Mouse (Mus musculus) embryonic facial prominence, embryonic 10.5 days (tissue): ENCODE measurements around the gene Scin. TPM values are rescaled to one million over a fixed set of nuclear protein-coding genes. Genes with fewer than 3 reads are reported as not detected.

ENCODE experiments used
- DNase-seq: peaks from one replicate; pipeline ENCODE4 v3.0.0-alpha.2; 2017; ENCODE audit warnings: low spot score
- H3K27ac ChIP-seq: fragments of 300-500 bp; sonication (generic); replicated peaks from 2 replicates; pipeline ENCODE4 v1.5.1; 2016; ENCODE audit warnings: mild to moderate bottlenecking
- H3K27me3 ChIP-seq: fragments of 300-500 bp; sonication (generic); replicated peaks from 2 replicates; pipeline ENCODE4 v1.6.1; 2016; ENCODE audit warnings: low read depth, mild to moderate bottlenecking; ENCODE audit not compliant: poor library complexity, severe bottlenecking
- H3K36me3 ChIP-seq: fragments of 300-500 bp; sonication (generic); replicated peaks from 2 replicates; pipeline ENCODE4 v1.6.1; 2016; ENCODE audit warnings: mild to moderate bottlenecking, moderate library complexity
- H3K4me1 ChIP-seq: fragments of 300-500 bp; sonication (generic); 2 replicates; pipeline ENCODE4 v1.6.1; 2016
- H3K4me3 ChIP-seq: fragments of 300-500 bp; sonication (generic); 2 replicates; pipeline ENCODE4 v1.5.1; 2016; ENCODE audit warnings: mild to moderate bottlenecking, moderate library complexity
- H3K9me3 ChIP-seq: fragments of 300-500 bp; sonication (generic); 2 replicates; pipeline ENCODE4 v1.6.1; 2016; ENCODE audit warnings: mild to moderate bottlenecking
- WGBS: fragments of 180-500 bp; shearing (Covaris S2); methylation state at CpG from one replicate; pipeline ENCODE4 v1.1.7; 2016; 5-methylcytosine and 5-hydroxymethylcytosine counted together
- polyA plus RNA-seq: library from polyadenylated mRNA; unstranded; fragments of >200 nt; fragmentation: Nextera tagmentation; extraction: Ambion mirVana; gene quantifications from 2 replicates; pipeline ENCODE4 v1.2.1, GENCODE M21; 2016

The Scin gene
- polyA plus RNA-seq, 1 experiment from 2014 or later = not detected

DNA sequence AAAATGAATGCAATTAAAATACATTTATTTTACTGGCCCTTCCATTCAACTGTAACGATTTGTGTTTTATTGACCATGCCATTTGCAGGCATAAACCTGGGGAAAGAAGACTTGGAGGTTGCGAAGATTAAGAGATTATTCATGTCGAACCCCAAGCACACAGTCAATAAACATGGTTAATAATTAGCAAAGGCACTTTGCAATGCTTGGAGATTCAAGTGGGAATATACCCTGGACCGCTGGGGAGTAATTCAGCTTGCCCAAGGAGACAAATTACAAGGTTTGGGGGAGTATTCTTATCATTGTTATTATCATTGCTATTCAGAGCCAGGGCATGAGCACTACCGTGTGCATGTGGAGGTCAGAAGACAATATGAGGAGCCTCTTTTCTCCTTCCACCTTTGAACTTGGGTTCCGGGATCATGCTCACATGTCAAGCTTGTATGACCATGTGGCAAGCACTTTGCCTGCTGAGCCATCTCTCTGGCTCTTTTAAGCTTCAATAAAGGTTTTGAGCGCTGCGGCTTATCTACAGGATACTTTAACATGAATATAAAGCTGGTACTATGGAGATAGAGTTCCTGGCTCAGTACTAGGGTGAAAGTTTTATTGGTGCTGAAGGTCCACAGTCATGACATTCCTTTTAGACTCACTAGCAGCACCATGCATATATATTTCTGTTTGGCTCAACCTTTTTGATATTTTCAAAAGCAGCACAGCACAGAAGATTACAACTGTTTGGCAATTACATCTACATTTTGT, 5.6 kb upstream of the Scin start:
- WGBS = 91% methylated on average over 8 of the region's 8 CpGs
- no peak overlapping the region for H3K4me3 ChIP-seq
- no peaks in the 10 kb centered on the region for H3K36me3 ChIP-seq
- H3K4me1 ChIP-seq = no peaks in the 10 kb centered on the region
- H3K27me3 ChIP-seq = peaks cover 5% of the 10 kb centered on the region
- DNase-seq = no peak
- no peaks in the 10 kb centered on the region for H3K9me3 ChIP-seq
- no peak overlapping the region for H3K27ac ChIP-seq

DNA sequence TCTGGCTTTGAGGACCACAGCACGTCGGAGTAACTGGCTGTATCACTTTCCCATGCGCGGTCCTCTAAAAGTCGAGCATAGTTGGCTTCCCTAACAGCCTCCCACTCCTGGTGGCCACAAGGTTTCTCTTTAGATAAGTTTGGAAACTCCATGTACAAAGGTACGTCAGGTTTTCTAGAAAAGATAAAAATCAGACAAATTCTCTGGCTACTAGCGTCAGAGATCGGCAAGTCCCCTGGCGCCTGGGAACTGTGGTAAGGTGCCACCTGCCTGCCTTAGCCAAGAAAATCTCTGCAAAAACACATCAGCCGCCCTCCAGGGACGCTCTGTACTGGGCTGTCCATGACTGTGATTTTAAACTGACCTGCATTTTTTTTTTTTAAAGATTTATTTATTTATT, 501 bp upstream of the Scin start:
- H3K4me3 ChIP-seq = peak overlapping the region; percentile 58
- peaks cover 43% of the 10 kb centered on the region for H3K27me3 ChIP-seq

DNA sequence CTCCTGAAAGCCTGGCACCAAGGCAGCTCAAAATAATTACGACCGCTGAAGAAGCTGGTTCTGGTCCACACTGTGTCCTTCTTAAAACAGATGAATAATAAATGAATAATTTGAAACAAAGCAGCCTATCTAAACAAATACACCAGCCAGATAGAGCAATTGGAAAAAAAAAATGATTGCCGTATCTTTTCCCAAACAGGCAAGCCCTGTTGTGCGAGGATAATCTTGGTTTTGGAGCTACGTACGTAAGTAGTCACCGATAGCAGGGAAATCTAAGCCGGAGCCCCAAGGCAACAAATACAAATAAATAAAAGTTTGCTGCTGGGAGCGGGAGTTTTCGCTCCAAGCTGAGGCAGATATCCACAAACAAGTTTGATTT, 845 bp downstream of the Scin start:
- Histone ChIP-seq H3K4me1 (peaks cover 12% of the 10 kb centered on the region), H3K27ac (no peak overlapping the region), H3K36me3 (no peaks in the 10 kb centered on the region), H3K9me3 (no peaks in the 10 kb centered on the region), H3K27me3 (peaks cover 43% of the 10 kb centered on the region), H3K4me3 (peak overlapping the region; percentile 58)
- WGBS = 11% methylated on average over 10 of the region's 10 CpGs
- DNase-seq = no peak

More for the DNA sequence above, 501 bp upstream of the Scin start:
- DNase-seq = peak; percentile 10
- WGBS = 48% methylated on average over 11 of the region's 11 CpGs
- peaks cover 12% of the 10 kb centered on the region for H3K4me1 ChIP-seq
- no peak overlapping the region for H3K27ac ChIP-seq
- H3K36me3 ChIP-seq = no peaks in the 10 kb centered on the region
- no peaks in the 10 kb centered on the region for H3K9me3 ChIP-seq

DNA sequence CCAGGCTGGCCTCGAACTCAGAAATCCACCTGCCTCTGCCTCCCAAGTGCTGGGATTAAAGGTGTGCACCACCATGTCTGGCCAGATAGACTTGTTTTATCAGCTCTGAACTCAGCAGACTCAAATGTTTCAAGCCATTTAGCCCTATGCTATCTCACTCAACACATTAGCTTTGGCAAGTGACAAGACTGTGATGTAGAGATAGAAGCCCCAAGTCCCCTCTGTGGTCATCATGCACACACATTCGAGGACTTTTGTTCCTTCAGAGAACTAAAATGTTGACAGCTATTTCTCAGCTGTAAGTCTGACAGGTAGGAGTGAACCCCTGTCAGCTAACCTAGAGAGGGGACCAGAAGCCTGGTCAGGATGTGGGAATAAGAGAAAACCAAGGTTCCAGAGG, 15.2 kb downstream of the Scin start:
- 81% methylated on average over 2 of the region's 2 CpGs for WGBS
- H3K36me3 ChIP-seq = no peaks in the 10 kb centered on the region
- H3K27ac ChIP-seq = no peak overlapping the region
- H3K4me3 ChIP-seq = no peak overlapping the region
- no peaks in the 10 kb centered on the region for H3K9me3 ChIP-seq
- DNase-seq = no peak
- no peaks in the 10 kb centered on the region for H3K27me3 ChIP-seq
- H3K4me1 ChIP-seq = no peaks in the 10 kb centered on the region

DNA sequence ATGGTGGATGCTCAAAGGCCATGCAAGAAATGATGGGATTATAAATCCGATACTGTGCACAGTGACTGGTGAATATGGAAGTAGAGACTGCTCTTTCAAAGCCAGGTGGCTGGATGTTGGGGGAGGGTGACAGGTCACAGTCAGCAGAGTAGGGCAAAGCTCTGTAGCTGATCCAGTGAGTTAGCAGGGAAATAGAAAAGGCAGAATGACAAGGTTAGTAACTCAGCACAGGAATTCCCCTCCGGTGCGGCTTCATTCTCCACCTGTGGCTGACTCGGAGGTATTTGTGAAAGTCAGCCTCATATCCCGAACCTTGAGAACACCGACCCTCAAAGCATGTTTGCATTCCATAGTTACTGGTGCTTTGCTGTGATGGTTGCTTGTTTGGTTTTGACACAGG, 17.0 kb downstream of the Scin start:
- WGBS = 92% methylated on average over 6 of the region's 6 CpGs
- DNase-seq = no peak
- no peak overlapping the region for H3K4me3 ChIP-seq
- no peaks in the 10 kb centered on the region for H3K27me3 ChIP-seq
- H3K36me3 ChIP-seq = no peaks in the 10 kb centered on the region
- H3K4me1 ChIP-seq = no peaks in the 10 kb centered on the region
- no peaks in the 10 kb centered on the region for H3K9me3 ChIP-seq
- no peak overlapping the region for H3K27ac ChIP-seq

DNA sequence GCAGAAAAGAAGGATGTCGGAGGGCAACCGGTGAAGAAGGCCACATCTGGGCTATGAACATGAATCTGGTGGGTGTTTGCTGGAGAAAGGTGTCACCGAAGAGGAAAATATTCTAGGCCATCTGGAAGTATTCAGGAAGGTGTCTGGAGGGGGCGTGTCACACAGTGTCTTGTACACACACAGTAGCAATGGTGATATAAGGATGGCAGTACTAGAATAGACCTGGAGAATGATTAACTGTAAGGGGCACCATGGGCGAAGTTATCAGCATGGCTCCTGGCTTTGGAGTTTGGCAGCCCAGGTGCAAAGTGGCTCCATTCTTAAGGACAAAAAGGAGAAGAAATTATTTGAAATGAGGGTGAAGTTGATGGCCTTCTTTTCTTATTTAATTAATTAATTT, 17.8 kb downstream of the Scin start:
- H3K36me3 ChIP-seq = no peaks in the 10 kb centered on the region
- DNase-seq = no peak
- H3K27ac ChIP-seq = no peak overlapping the region
- H3K4me1 ChIP-seq = no peaks in the 10 kb centered on the region
- no peaks in the 10 kb centered on the region for H3K27me3 ChIP-seq
- WGBS = 84% methylated on average over 5 of the region's 5 CpGs
- H3K4me3 ChIP-seq = no peak overlapping the region
- H3K9me3 ChIP-seq = no peaks in the 10 kb centered on the region

DNA sequence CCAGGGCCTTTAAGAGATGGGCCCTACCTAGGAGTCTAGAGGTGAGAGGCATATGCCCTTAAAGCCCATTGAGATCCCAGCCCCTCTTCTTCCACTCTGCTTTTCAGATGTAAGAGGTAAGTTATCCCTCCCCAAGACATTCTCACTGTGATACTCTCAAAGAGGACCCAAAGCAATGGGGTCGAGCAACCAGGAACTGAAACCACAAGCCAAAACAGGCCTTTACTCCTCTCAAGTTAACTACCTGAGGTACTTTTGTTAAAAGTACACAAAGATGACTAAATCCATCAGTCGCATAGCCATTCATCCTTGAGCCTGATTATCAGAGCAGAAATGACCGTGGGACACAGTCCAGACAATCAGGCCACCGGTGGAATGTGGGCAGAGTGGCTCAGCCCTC, 19.1 kb downstream of the Scin start:
- Histone ChIP-seq H3K36me3 (no peaks in the 10 kb centered on the region), H3K4me1 (no peaks in the 10 kb centered on the region), H3K27ac (no peak overlapping the region), H3K9me3 (no peaks in the 10 kb centered on the region), H3K4me3 (no peak overlapping the region), H3K27me3 (no peaks in the 10 kb centered on the region)
- WGBS = 90% methylated on average over 4 of the region's 4 CpGs
- DNase-seq = no peak

DNA sequence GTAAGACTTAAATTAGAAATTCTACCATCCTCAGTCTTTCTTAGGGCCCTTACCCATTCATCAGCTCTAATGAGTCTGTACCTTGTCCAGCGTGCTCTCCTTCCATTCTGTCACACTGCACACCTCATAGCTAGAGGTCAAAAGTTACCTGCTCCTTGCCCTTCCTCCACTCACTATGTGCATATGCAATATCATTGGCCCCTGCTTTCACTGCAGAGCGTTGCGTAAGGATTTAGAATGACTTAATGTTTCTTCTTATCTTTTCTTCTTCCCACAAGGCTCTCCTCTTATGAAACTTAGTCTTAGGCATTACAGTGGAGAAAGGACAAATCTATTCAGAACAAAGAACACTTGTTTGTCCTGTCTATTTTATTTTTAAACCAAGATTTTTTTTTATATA, 20.0 kb downstream of the Scin start:
- no peak for DNase-seq
- Histone ChIP-seq H3K4me1 (no peaks in the 10 kb centered on the region), H3K27me3 (no peaks in the 10 kb centered on the region), H3K4me3 (no peak overlapping the region), H3K9me3 (no peaks in the 10 kb centered on the region), H3K36me3 (no peaks in the 10 kb centered on the region), H3K27ac (no peak overlapping the region)
- WGBS = 85% methylated on average over 3 of the region's 3 CpGs

DNA sequence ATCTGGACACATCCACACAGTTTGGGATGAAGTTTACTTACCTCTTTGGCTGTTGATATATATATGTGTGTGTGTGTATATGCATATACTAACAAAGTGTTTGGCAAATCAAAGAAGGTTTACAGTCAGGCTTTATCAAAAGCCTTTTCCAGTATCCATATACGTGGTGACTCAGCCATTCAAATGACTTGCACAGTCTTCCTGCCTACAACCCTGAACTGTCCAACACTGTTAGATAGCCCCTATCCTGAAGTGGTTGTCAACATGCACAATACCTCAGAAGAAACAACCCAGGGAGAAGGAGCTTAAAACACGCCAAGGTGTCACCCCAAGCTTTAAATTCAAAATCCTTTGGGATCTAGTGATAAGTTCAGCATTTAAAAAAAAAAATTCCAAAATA, 20.4 kb downstream of the Scin start:
- 81% methylated on average over 2 of the region's 2 CpGs for WGBS
- H3K4me1 ChIP-seq = no peaks in the 10 kb centered on the region
- no peak overlapping the region for H3K27ac ChIP-seq
- no peaks in the 10 kb centered on the region for H3K9me3 ChIP-seq
- H3K4me3 ChIP-seq = no peak overlapping the region
- H3K36me3 ChIP-seq = no peaks in the 10 kb centered on the region
- no peak for DNase-seq
- no peaks in the 10 kb centered on the region for H3K27me3 ChIP-seq

DNA sequence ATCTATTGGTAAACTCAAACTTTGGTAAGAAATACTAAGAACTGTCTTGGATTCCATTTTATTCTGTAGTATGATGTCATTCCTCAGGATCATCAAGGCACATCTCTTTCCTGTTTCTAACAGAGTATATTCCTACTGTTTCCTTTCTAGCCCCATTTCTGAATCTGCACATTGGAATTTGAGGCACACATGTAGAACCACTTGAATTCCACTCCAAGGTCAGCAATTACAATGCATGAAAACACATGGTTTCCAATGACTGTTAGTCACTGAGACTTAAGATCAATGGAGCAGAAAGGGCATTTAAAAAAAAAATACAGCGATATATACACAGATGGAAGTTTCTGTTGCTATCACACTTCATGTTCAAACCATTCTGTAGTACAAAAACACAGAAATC, 24.8 kb downstream of the Scin start:
- Histone ChIP-seq H3K4me1 (no peaks in the 10 kb centered on the region), H3K27me3 (no peaks in the 10 kb centered on the region), H3K27ac (no peak overlapping the region), H3K4me3 (no peak overlapping the region), H3K36me3 (no peaks in the 10 kb centered on the region), H3K9me3 (no peaks in the 10 kb centered on the region)
- DNase-seq = no peak
- 80% methylated on average over 1 of the region's 1 CpGs for WGBS

DNA sequence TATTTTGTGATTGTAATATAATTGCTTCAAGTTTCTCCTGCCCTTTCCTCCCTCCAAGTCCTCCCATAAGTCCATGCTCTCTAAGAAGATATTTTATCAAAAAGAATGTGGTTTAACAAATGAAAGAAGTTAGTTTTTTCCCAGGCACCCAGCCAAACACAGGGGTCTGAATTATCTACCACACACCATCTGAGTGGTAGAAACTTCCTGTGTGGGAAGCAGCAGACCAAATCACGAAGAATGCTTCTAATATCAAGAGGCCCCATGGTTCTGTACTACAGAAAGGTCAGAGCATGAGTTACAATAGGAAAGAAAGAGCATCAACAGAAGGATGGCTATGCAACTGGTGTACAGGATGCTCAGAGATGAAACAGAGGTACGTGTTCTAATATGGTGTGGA, 25.9 kb downstream of the Scin start:
- no peak for DNase-seq
- Histone ChIP-seq H3K27me3 (no peaks in the 10 kb centered on the region), H3K27ac (no peak overlapping the region), H3K9me3 (no peaks in the 10 kb centered on the region), H3K4me3 (no peak overlapping the region), H3K4me1 (no peaks in the 10 kb centered on the region), H3K36me3 (no peaks in the 10 kb centered on the region)
- 85% methylated on average over 2 of the region's 2 CpGs for WGBS

DNA sequence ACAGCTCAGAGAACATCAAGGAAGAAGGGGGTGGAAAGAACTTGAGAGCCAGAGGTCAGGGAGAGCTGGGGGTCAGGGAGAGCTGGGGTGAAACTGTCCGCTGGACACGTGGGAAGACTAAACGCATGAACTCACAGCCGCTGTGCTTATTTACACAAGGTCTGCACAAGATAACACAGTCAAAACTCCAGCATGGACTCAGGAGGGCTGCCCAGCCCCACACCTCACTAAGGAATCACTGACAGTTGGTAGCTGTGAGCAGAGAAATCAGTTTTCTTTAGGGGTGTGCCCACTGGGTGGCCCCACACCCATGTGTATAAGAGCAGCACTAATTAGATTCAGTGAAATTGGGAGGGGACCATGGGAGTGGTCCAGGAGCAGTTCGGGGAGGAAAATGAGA, 27.2 kb downstream of the Scin start:
- Histone ChIP-seq H3K4me1 (no peaks in the 10 kb centered on the region), H3K4me3 (no peak overlapping the region), H3K36me3 (no peaks in the 10 kb centered on the region), H3K27ac (no peak overlapping the region), H3K9me3 (no peaks in the 10 kb centered on the region), H3K27me3 (no peaks in the 10 kb centered on the region)
- WGBS = 67% methylated on average over 5 of the region's 5 CpGs
- DNase-seq = no peak

DNA sequence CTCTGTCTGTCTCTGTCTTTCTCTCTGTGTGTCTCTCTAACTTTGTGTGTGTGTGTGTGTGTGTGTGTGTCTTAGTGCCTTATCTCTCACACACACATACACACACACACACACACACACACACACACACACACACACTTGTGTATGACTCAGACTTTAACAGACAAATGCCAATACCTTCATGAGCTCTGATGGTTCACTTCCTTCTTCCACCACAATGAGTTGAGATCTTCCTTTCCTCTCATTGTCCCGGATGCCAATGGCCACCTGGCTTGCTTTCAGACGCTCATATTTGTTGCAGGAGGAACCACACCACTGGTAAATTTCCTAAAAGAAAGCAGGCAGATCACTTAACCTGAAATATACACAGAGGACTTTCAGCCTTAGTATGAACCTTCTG, 29.3 kb downstream of the Scin start:
- Histone ChIP-seq H3K4me1 (no peaks in the 10 kb centered on the region), H3K36me3 (no peaks in the 10 kb centered on the region), H3K9me3 (no peaks in the 10 kb centered on the region), H3K4me3 (no peak overlapping the region), H3K27ac (no peak overlapping the region), H3K27me3 (no peaks in the 10 kb centered on the region)
- no peak for DNase-seq
- WGBS = 79% methylated on average over 2 of the region's 2 CpGs
